Mouse (Mus musculus) midbrain, embryonic 16.5 days (tissue): ENCODE data around the gene Ncf1. TPM values are rescaled to one million over a fixed set of nuclear protein-coding genes. Genes with fewer than 3 reads are reported as not detected.
A peak's percentile ranks its signal among the peaks of the same experiment; 100 is the strongest.

Source experiments
- ATAC-seq: fragments of 200-750 bp; cut with Nextera tagmentation; 2 replicates; pipeline ENCODE4 v1.8.0; 2017; ENCODE audit warnings: moderate TSS enrichment
- H3K27ac ChIP-seq: fragments of 300-500 bp; sonication (generic); 2 replicates; pipeline ENCODE4 v1.5.1; 2014; ENCODE audit warnings: mild to moderate bottlenecking, low read length, mixed read lengths
- H3K27me3 ChIP-seq: fragments of 300-500 bp; sonication (generic); 2 replicates; pipeline ENCODE4 v1.6.1; 2014; ENCODE audit warnings: low read depth, low read length, mixed read lengths; ENCODE audit not compliant: control insufficient read depth, insufficient read depth
- H3K36me3 ChIP-seq: fragments of 300-500 bp; sonication (generic); 2 replicates; pipeline ENCODE4 v1.6.1; 2014; ENCODE audit warnings: mild to moderate bottlenecking, low read length, moderate library complexity, mixed read lengths; ENCODE audit not compliant: control insufficient read depth, insufficient read depth
- H3K4me1 ChIP-seq: fragments of 300-500 bp; sonication (generic); 2 replicates; pipeline ENCODE4 v1.6.1; 2014; ENCODE audit warnings: mild to moderate bottlenecking, low read length, mixed read lengths; ENCODE audit not compliant: control insufficient read depth, insufficient read depth
- H3K4me2 ChIP-seq: fragments of 300-500 bp; sonication (generic); 2 replicates; pipeline ENCODE4 v1.6.1; 2014; ENCODE audit warnings: mild to moderate bottlenecking, low read length, mixed read lengths
- H3K4me3 ChIP-seq: fragments of 300-500 bp; sonication (generic); 2 replicates; pipeline ENCODE4 v1.5.1; 2014; ENCODE audit warnings: low read depth, mild to moderate bottlenecking, low read length, moderate library complexity, mixed read lengths
- H3K9ac ChIP-seq: fragments of 300-500 bp; sonication (generic); 2 replicates; pipeline ENCODE4 v1.6.1; 2014; ENCODE audit warnings: low read depth, low read length, mixed read lengths
- H3K9me3 ChIP-seq: fragments of 300-500 bp; sonication (generic); replicated peaks from 2 replicates; pipeline ENCODE4 v1.6.1; 2014; ENCODE audit warnings: mild to moderate bottlenecking, low read length, mixed read lengths; ENCODE audit not compliant: control insufficient read depth, poor library complexity, severe bottlenecking
- WGBS: fragments of 180-500 bp; shearing (Covaris S2); extraction: QIAGEN DNeasy Blood & Tissue Kit; methylation state at CpG from one replicate; pipeline ENCODE4 v1.1.7; 2014; 5-methylcytosine and 5-hydroxymethylcytosine counted together
- polyA plus RNA-seq: library from polyadenylated mRNA; unstranded; fragments of >200 nt; fragmentation: Nextera tagmentation; extraction: Ambion mirVana; gene quantifications from 2 replicates; pipeline ENCODE4 v1.2.1, GENCODE M21; 2015

Gene Ncf1
- polyA plus RNA-seq, 1 experiment from 2014 or later, result 2.5 TPM

DNA sequence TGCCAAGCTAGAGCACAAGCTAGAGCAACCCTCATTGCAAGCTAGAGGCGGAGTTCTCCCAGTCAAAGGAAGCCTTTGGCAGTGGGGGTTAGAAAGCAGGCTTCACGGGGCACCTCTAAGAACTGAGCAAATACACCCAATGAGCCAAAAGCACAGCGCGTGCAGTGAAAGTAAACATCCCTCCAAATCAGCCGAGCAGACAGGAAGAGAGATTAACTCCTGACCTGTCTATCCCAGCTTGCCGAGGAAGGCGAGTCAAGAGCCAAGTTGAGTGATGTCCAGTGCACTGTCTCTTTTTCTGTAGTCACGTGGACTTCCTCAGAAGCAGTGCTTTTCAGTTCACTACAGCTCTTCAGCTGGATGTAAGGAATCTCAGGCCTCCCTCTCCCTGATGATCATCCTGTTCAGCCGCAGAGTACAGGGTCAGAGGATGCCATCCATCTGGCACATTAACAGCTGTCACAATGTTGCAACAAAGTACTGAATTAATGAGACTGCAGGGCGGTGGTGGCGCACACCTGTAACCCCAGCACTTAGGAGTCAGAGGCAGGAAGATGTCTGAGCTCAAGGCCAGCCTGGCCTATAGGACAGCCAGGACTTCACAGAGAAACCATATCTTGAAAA lies 19.4 kb downstream of the Ncf1 start:
- Histone ChIP-seq H3K9me3 (no peaks in the 10 kb centered on the region), H3K9ac (no peak overlapping the region), H3K4me3 (no peak overlapping the region), H3K27me3 (no peaks in the 10 kb centered on the region), H3K27ac (no peak overlapping the region), H3K4me2 (no peak overlapping the region), H3K4me1 (no peaks in the 10 kb centered on the region), H3K36me3 (peaks cover 7% of the 10 kb centered on the region; the same call in 1 of the 2 replicates)
- ATAC-seq, result no peak
- WGBS, result 75% methylated on average over 11 of the region's 11 CpGs

GRCm38 (mm10) chr5:134206721-134207120 lies 22.7 kb downstream of the Ncf1 start:
- Histone ChIP-seq H3K4me1 (no peaks in the 10 kb centered on the region), H3K27me3 (no peaks in the 10 kb centered on the region), H3K27ac (no peak overlapping the region), H3K9ac (no peak overlapping the region), H3K4me2 (no peak overlapping the region), H3K4me3 (no peak overlapping the region), H3K9me3 (no peaks in the 10 kb centered on the region), H3K36me3 (peaks cover 12% of the 10 kb centered on the region)
- no peak for ATAC-seq
- WGBS, result 89% methylated on average over 10 of the region's 10 CpGs

DNA sequence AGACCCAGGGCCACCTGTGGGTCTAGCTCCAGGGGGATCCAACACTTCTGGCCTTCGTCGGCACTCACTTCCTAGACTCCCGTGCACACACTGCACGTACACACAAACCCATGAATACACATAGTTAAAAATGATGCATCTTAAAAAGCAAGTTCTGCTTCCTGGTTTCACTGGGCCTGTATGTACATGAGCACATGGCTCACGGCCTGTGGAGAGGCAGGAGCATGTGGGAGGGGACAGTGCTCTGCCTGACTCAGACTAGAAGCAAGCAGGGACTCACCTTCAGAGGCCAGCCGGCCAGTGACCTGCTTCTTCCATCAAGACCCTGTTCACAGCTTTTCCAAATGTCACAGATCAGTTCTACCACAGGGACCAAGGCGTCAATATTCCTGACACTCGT lies 35.8 kb downstream of the Ncf1 start:
- H3K27ac ChIP-seq, result no peak overlapping the region
- no peaks in the 10 kb centered on the region for H3K9me3 ChIP-seq
- no peak overlapping the region for H3K9ac ChIP-seq
- no peaks in the 10 kb centered on the region for H3K27me3 ChIP-seq
- no peak for ATAC-seq
- no peak overlapping the region for H3K4me3 ChIP-seq
- peaks cover 23% of the 10 kb centered on the region for H3K36me3 ChIP-seq
- WGBS, result 92% methylated on average over 8 of the region's 8 CpGs
- H3K4me1 ChIP-seq, result no peaks in the 10 kb centered on the region
- H3K4me2 ChIP-seq, result no peak overlapping the region

DNA sequence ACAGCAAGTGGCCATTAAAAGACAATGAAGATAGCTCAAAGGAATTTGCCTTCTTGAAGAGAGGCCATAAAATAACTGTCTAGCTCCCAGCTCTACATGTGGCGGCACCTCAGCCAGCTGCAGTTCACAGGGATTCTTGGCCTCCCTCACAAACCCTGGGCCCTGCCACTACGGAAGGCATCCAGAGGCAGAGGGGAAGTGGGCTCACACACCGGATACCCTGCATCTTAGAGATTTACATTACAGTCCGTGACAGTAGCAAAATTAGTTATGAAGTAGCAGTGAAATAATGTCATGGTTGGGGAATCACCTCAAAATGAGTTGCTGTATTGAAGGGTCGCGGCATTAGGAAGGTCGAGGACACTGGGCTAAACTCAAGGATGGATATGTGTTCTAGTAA lies 40.9 kb downstream of the Ncf1 start:
- Histone ChIP-seq H3K9ac (no peak overlapping the region), H3K4me3 (no peak overlapping the region), H3K4me2 (no peak overlapping the region)

GRCm38 (mm10) chr5:134186961-134187731 lies 42.3 kb downstream of the Ncf1 start:
- Histone ChIP-seq H3K9me3 (no peaks in the 10 kb centered on the region), H3K4me3 (no peak overlapping the region), H3K9ac (no peak overlapping the region), H3K27me3 (no peaks in the 10 kb centered on the region), H3K4me1 (peaks cover 14% of the 10 kb centered on the region), H3K4me2 (no peak overlapping the region), H3K27ac (no peak overlapping the region), H3K36me3 (0 out of 2 replicates have a peak, but pooled peaks cover 2% of the 10 kb centered on the region)
- WGBS, result 76% methylated on average over 4 of the region's 4 CpGs
- no peak for ATAC-seq

More for the DNA sequence above, 40.9 kb downstream of the Ncf1 start:
- Histone ChIP-seq H3K36me3 (0 out of 2 replicates have a peak, but pooled peaks cover 5% of the 10 kb centered on the region), H3K4me1 (peaks cover 2% of the 10 kb centered on the region; the same call in 1 of the 2 replicates), H3K9me3 (no peaks in the 10 kb centered on the region), H3K27me3 (no peaks in the 10 kb centered on the region), H3K27ac (no peak overlapping the region)
- WGBS, result 87% methylated on average over 7 of the region's 7 CpGs
- no peak for ATAC-seq

GRCm38 (mm10) chr5:134186059-134186458 lies 43.4 kb downstream of the Ncf1 start:
- no peaks in the 10 kb centered on the region for H3K27me3 ChIP-seq
- H3K4me3 ChIP-seq, result no peak overlapping the region
- WGBS, result 93% methylated on average over 3 of the region's 3 CpGs
- no peak for ATAC-seq
- no peak overlapping the region for H3K9ac ChIP-seq
- no peaks in the 10 kb centered on the region for H3K9me3 ChIP-seq
- peaks cover 14% of the 10 kb centered on the region for H3K4me1 ChIP-seq
- no peak overlapping the region for H3K27ac ChIP-seq
- no peaks in the 10 kb centered on the region for H3K36me3 ChIP-seq
- H3K4me2 ChIP-seq, result no peak overlapping the region

GRCm38 (mm10) chr5:134183880-134184808 lies 45.3 kb downstream of the Ncf1 start, which contains the start of gene Gtf2ird2:
Gtf2ird2 (plus strand) TSS chr5:134184019.
- peak; percentile 95 for ATAC-seq
- peak within 1 kb of the TSS; percentile 76 for H3K4me3 ChIP-seq
- 1% methylated on average over 89 of the region's 92 CpGs for WGBS

DNA sequence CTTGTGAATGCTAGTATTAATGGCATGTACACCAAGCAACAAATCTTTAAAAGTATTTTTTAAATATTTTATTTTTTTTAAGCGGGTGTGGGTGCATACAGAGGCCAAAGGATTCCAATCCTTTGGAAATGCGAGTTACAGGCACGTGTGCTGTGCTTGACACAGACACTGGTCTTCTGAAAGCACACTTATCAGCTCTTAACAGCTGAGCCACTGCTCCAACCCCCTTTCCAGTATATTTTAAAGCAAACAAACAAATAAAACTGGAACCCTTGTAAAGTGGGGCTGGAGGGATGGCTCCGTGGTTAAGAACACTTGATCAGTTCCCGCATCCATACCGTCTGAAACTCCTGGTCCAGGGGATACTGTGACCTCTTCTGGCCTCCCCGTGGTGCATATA lies 46.3 kb downstream of the Ncf1 start:
- Histone ChIP-seq H3K9ac (peak overlapping the region; percentile 84), H3K9me3 (no peaks in the 10 kb centered on the region), H3K4me1 (peaks cover 14% of the 10 kb centered on the region), H3K36me3 (no peaks in the 10 kb centered on the region), H3K27me3 (no peaks in the 10 kb centered on the region), H3K4me3 (peak overlapping the region; percentile 76), H3K27ac (peak overlapping the region; percentile 97), H3K4me2 (peak overlapping the region; percentile 82)
- WGBS, result 58% methylated on average over 7 of the region's 7 CpGs
- no peak for ATAC-seq

More at GRCm38 (mm10) chr5:134183880-134184808, 45.3 kb downstream of the Ncf1 start, which contains the start of gene Gtf2ird2:
- H3K27me3 ChIP-seq, result no peaks in the 10 kb centered on the region
- H3K36me3 ChIP-seq, result no peaks in the 10 kb centered on the region
- peak within 1 kb of the TSS; percentile 97 for H3K27ac ChIP-seq
- H3K4me1 ChIP-seq, result peaks cover 14% of the 10 kb centered on the region
- no peaks in the 10 kb centered on the region for H3K9me3 ChIP-seq
- peak within 1 kb of the TSS; percentile 84 for H3K9ac ChIP-seq
- peak within 1 kb of the TSS; percentile 82 for H3K4me2 ChIP-seq
